Mouse (Mus musculus) heart, embryonic 11.5 days (tissue): ENCODE data around the gene Smurf1. TPM values are rescaled to one million over a fixed set of nuclear protein-coding genes. Genes with fewer than 3 reads are reported as not detected.

Experiments
- ATAC-seq: fragments of 200-750 bp; cut with Nextera tagmentation; replicated peaks from 2 replicates; pipeline ENCODE4 v1.8.0; 2017; ENCODE audit warnings: moderate library complexity; ENCODE audit not compliant: insufficient number of reproducible peaks, low FRiP score, low TSS enrichment
- H3K27ac ChIP-seq: fragments of 300-500 bp; sonication (generic); 2 replicates; pipeline ENCODE4 v1.5.1; 2014; ENCODE audit warnings: mild to moderate bottlenecking, low read depth, low read length
- H3K27me3 ChIP-seq: fragments of 300-500 bp; sonication (generic); 2 replicates; pipeline ENCODE4 v1.6.1; 2014; ENCODE audit warnings: mild to moderate bottlenecking, low read length, mixed read lengths; ENCODE audit not compliant: control insufficient read depth, insufficient read depth
- H3K36me3 ChIP-seq: fragments of 300-500 bp; sonication (generic); 2 replicates; pipeline ENCODE4 v1.6.1; 2014; ENCODE audit warnings: mild to moderate bottlenecking, low read length, moderate library complexity, mixed read lengths; ENCODE audit not compliant: control insufficient read depth, insufficient read depth
- H3K4me1 ChIP-seq: fragments of 300-500 bp; sonication (generic); 2 replicates; pipeline ENCODE4 v1.6.1; 2014; ENCODE audit warnings: low read length; ENCODE audit not compliant: control insufficient read depth, insufficient read depth
- H3K4me2 ChIP-seq: fragments of 300-500 bp; sonication (generic); 2 replicates; pipeline ENCODE4 v1.6.1; 2014; ENCODE audit warnings: mild to moderate bottlenecking, moderate library complexity
- H3K4me3 ChIP-seq: fragments of 300-500 bp; sonication (generic); 2 replicates; pipeline ENCODE4 v1.5.1; 2014; ENCODE audit warnings: low read depth, low read length
- H3K9ac ChIP-seq: fragments of 300-500 bp; sonication (generic); 2 replicates; pipeline ENCODE4 v1.6.1; 2014; ENCODE audit warnings: mild to moderate bottlenecking, low read depth, low read length, moderate library complexity
- H3K9me3 ChIP-seq: fragments of 300-500 bp; sonication (generic); replicated peaks from 2 replicates; pipeline ENCODE4 v1.6.1; 2016; ENCODE audit warnings: low read length; ENCODE audit not compliant: control insufficient read depth
- WGBS: fragments of 180-500 bp; shearing (Covaris S2); extraction: QIAGEN DNeasy Blood & Tissue Kit; methylation state at CpG from one replicate; pipeline ENCODE4 v1.1.7; 2014; ENCODE audit not compliant: insufficient replicate concordance; 5-methylcytosine and 5-hydroxymethylcytosine counted together
- polyA plus RNA-seq: library from polyadenylated mRNA; unstranded; fragments of >200 nt; fragmentation: Nextera tagmentation; extraction: Ambion mirVana; gene quantifications from 2 replicates; pipeline ENCODE4 v1.2.1, GENCODE M21; 2014

Smurf1 gene
- polyA plus RNA-seq, 1 experiment from 2014 or later, result 14.3 TPM

GRCm38 (mm10) chr5:144881670-144882399 is 83.8 kb downstream of the Smurf1 start:
- Histone ChIP-seq H3K36me3 (peaks cover 32% of the 10 kb centered on the region), H3K9ac (no peak overlapping the region), H3K4me1 (peaks cover 11% of the 10 kb centered on the region), H3K4me3 (no peak overlapping the region), H3K27me3 (no peaks in the 10 kb centered on the region), H3K4me2 (no peak overlapping the region), H3K9me3 (no peaks in the 10 kb centered on the region), H3K27ac (peak overlapping the region; percentile 17; the same call in 1 of the 2 replicates)
- WGBS, result 50% methylated on average over 14 of the region's 14 CpGs
- ATAC-seq, result 0 out of 2 replicates have a peak, but pooled peaks have one; percentile 19

DNA sequence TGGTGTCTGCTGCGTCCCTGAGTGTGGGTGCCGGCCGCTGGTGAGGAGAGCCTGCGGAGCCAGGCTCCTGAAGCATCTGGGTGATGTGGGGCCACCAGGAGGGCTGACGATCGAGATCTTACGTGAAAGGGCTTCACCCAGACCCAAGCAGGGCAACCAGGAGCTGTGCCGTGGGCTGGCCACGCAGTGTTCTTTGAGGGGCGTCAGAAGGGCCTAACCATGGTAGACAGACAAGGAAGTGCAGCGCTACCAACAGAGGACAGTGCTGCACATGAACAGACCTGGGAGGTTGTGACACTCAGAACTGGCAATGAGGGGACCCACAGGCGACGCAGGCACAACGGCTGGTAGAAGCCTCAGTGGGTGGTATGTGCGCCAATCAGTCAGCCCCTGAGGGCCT is 88.6 kb downstream of the Smurf1 start:
- H3K27me3 ChIP-seq, result no peaks in the 10 kb centered on the region
- WGBS, result 89% methylated on average over 15 of the region's 15 CpGs
- peaks cover 10% of the 10 kb centered on the region; the same call in 1 of the 2 replicates for H3K4me1 ChIP-seq
- no peak overlapping the region for H3K9ac ChIP-seq
- no peak overlapping the region for H3K27ac ChIP-seq
- H3K36me3 ChIP-seq, result peaks cover 22% of the 10 kb centered on the region
- no peak overlapping the region for H3K4me2 ChIP-seq
- H3K9me3 ChIP-seq, result no peaks in the 10 kb centered on the region
- H3K4me3 ChIP-seq, result no peak overlapping the region
- no peak; the same call in 1 of the 2 replicates for ATAC-seq

GRCm38 (mm10) chr5:144875892-144876291 is 89.8 kb downstream of the Smurf1 start:
- Histone ChIP-seq H3K36me3 (peaks cover 11% of the 10 kb centered on the region), H3K9ac (no peak overlapping the region), H3K4me1 (peaks cover 9% of the 10 kb centered on the region; the same call in 1 of the 2 replicates), H3K9me3 (no peaks in the 10 kb centered on the region), H3K4me3 (no peak overlapping the region), H3K27me3 (no peaks in the 10 kb centered on the region), H3K27ac (no peak overlapping the region), H3K4me2 (no peak overlapping the region)
- 5% methylated on average over 13 of the region's 13 CpGs for WGBS
- no peak for ATAC-seq

- H3K27ac ChIP-seq, result no peak overlapping the region
- WGBS, result 81% methylated on average over 6 of the region's 6 CpGs
- peaks cover 6% of the 10 kb centered on the region; the same call in 1 of the 2 replicates for H3K36me3 ChIP-seq
- no peak for ATAC-seq
- H3K4me1 ChIP-seq, result peaks cover 9% of the 10 kb centered on the region; the same call in 1 of the 2 replicates
- no peak overlapping the region for H3K4me2 ChIP-seq
- no peak overlapping the region for H3K9ac ChIP-seq
- H3K4me3 ChIP-seq, result no peak overlapping the region
- H3K9me3 ChIP-seq, result no peaks in the 10 kb centered on the region
- H3K27me3 ChIP-seq, result no peaks in the 10 kb centered on the region
Measured at GRCm38 (mm10) chr5:144875227-144875626, 90.4 kb downstream of the Smurf1 start.

DNA sequence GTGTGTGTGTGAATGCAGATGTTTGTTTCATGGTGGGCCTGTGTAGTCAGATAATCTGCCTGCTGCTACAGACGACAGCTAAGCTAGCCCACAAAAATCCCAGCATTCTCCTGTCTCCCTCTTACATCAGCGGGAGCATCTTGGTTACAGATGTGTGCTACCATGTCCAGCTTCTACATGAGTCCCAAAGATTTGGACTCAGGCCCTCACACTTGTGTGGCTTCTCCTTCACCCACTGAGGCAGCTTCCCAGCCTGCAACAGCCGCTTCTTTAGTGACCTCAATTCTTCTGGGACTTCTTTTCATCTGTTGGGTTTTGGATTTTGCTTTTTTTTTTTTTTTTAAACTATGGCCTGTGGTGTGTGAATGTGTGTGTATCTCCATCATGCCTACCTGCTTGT is 92.8 kb downstream of the Smurf1 start:
- peaks cover 9% of the 10 kb centered on the region; the same call in 1 of the 2 replicates for H3K4me1 ChIP-seq
- H3K27ac ChIP-seq, result no peak overlapping the region
- ATAC-seq, result no peak
- H3K9me3 ChIP-seq, result no peaks in the 10 kb centered on the region
- no peaks in the 10 kb centered on the region for H3K27me3 ChIP-seq
- H3K4me2 ChIP-seq, result no peak overlapping the region
- 0 out of 2 replicates have a peak, but pooled peaks cover 3% of the 10 kb centered on the region for H3K36me3 ChIP-seq
- no peak overlapping the region for H3K9ac ChIP-seq
- no peak overlapping the region for H3K4me3 ChIP-seq
- WGBS, result 85% methylated on average over 3 of the region's 3 CpGs

- no peaks in the 10 kb centered on the region for H3K9me3 ChIP-seq
- H3K4me1 ChIP-seq, result peaks cover 9% of the 10 kb centered on the region; the same call in 1 of the 2 replicates
- no peak overlapping the region for H3K4me3 ChIP-seq
- 68% methylated on average over 5 of the region's 5 CpGs for WGBS
- 0 out of 2 replicates have a peak, but pooled peaks cover 3% of the 10 kb centered on the region for H3K36me3 ChIP-seq
- H3K4me2 ChIP-seq, result no peak overlapping the region
- ATAC-seq, result no peak
- H3K9ac ChIP-seq, result no peak overlapping the region
- no peaks in the 10 kb centered on the region for H3K27me3 ChIP-seq
- H3K27ac ChIP-seq, result no peak overlapping the region
Measured at GRCm38 (mm10) chr5:144872326-144872725, 93.3 kb downstream of the Smurf1 start.

DNA sequence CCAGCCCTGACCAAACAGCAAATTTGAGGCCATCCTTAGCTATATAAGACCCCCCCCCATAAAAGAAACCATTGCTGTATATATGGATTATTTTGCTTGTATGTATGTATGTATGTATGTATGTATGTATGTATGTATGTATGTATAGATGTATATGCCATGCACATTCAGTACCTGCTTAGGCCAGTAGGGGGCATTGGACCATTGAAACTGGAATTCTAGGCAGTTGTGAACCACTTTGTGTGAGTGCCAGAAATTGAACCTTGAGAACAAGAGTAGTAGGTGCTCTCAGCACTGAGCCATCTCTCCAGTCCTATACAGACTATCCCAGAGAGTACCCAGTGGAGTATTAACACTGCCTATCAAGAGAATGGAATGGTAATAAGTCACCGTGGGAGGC is 93.9 kb downstream of the Smurf1 start:
- Histone ChIP-seq H3K9ac (no peak overlapping the region), H3K4me3 (no peak overlapping the region), H3K4me2 (no peak overlapping the region), H3K4me1 (peaks cover 9% of the 10 kb centered on the region; the same call in 1 of the 2 replicates), H3K9me3 (no peaks in the 10 kb centered on the region), H3K27me3 (no peaks in the 10 kb centered on the region), H3K27ac (no peak overlapping the region), H3K36me3 (0 out of 2 replicates have a peak, but pooled peaks cover 1% of the 10 kb centered on the region)
- WGBS, result 93% methylated on average over 1 of the region's 1 CpGs
- no peak for ATAC-seq

- ATAC-seq, result no peak
Measured at GRCm38 (mm10) chr5:144870782-144871181, 94.9 kb downstream of the Smurf1 start.

More at GRCm38 (mm10) chr5:144870782-144871181, 94.9 kb downstream of the Smurf1 start:
- 66% methylated on average over 7 of the region's 7 CpGs for WGBS
- Histone ChIP-seq H3K4me1 (peaks cover 8% of the 10 kb centered on the region; the same call in 1 of the 2 replicates), H3K4me2 (no peak overlapping the region), H3K9me3 (no peaks in the 10 kb centered on the region), H3K9ac (no peak overlapping the region), H3K27me3 (no peaks in the 10 kb centered on the region), H3K27ac (no peak overlapping the region), H3K4me3 (no peak overlapping the region), H3K36me3 (peaks cover 2% of the 10 kb centered on the region; the same call in 1 of the 2 replicates)
